In the genomic region with DNA sequence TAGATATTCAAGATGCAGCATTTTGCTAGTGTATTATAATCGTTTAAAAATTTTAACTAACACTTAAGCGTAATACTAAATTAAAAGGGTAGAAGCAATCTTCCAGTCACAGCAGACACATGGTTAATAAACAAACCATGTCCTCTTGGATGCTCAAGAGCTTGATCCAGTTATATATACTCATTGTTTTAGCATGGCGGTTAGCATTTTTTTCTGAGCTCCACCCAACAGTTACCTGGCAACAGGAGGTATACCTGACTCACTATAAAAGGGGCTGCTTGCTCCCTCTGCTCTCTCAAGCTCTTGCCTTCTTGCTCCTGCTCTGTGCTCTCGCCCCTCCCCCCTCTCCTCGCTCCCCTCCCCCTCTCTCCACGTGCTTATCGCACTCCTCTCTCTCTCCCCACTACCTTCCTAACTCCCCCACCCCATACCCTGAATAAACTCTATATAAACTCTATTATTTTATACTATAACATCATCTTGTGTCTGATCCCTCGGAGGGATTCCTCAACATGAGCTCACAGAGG, we compare ENCODE assay signal across 21 mouse cellular contexts.
DNase-seq lines count a peak whose midpoint lies in the region; ATAC-seq lines count a peak whose summit lies in the region.
"Had no signal": no experiment of that assay in that cellular context is flagged by ENCODE, and none has a peak within 500 bp of the region (broad histone marks: within the 10 kb centered on the region; RNA-seq: fewer than 3 reads in every experiment).

No protein-coding gene starts in this region.

- no peak overlapping the region for H3K4me2 ChIP-seq in forebrain, embryonic 11.5 days (ENCODE audit: low read depth, low read length, severe bottlenecking)
- H3K4me2 ChIP-seq in neural tube, embryonic 13.5 days, result no peak overlapping the region
- H3K4me2 ChIP-seq in neural tube, embryonic 15.5 days, result no peak overlapping the region
- no peak overlapping the region for H3K4me2 ChIP-seq in hindbrain, embryonic 12.5 days (replicated peaks)
- no peak overlapping the region for H3K4me2 ChIP-seq in midbrain, embryonic 13.5 days (replicated peaks)
- H3K4me2 ChIP-seq: embryonic facial prominence, embryonic 15.5 days; heart, embryonic 13.5 days; limb, embryonic 12.5 days; liver, embryonic 12.5 days had no signal

- no peaks in the 10 kb centered on the region for H3K9me3 ChIP-seq in forebrain, embryonic 11.5 days (ENCODE audit: control insufficient read depth, low read length)
- no peaks in the 10 kb centered on the region for H3K9me3 ChIP-seq in forebrain, embryonic 10.5 days
- no peaks in the 10 kb centered on the region for H3K9me3 ChIP-seq in neural tube, embryonic 13.5 days
- no peaks in the 10 kb centered on the region for H3K9me3 ChIP-seq in neural tube, embryonic 15.5 days (replicated peaks)
- H3K9me3 ChIP-seq in hindbrain, embryonic 12.5 days (replicated peaks), result no peaks in the 10 kb centered on the region
- no peaks in the 10 kb centered on the region for H3K9me3 ChIP-seq in midbrain, embryonic 13.5 days
- H3K9me3 ChIP-seq: embryonic facial prominence, embryonic 15.5 days; G1E; heart, embryonic 13.5 days; limb, embryonic 12.5 days; liver, embryonic 12.5 days had no signal

- no peak overlapping the region for H3K9ac ChIP-seq in forebrain, embryonic 11.5 days (ENCODE audit: low read length)
- no peak overlapping the region for H3K9ac ChIP-seq in neural tube, embryonic 13.5 days
- no peak overlapping the region for H3K9ac ChIP-seq in neural tube, embryonic 15.5 days (replicated peaks)
- no peak overlapping the region for H3K9ac ChIP-seq in hindbrain, embryonic 12.5 days
- H3K9ac ChIP-seq in midbrain, embryonic 13.5 days (replicated peaks), result no peak overlapping the region
- H3K9ac ChIP-seq: embryonic facial prominence, embryonic 15.5 days; heart, embryonic 13.5 days; limb, embryonic 12.5 days; liver, embryonic 12.5 days had no signal

- no peaks in the 10 kb centered on the region for H3K27me3 ChIP-seq in forebrain, embryonic 11.5 days (ENCODE audit: control insufficient read depth, insufficient read depth, low read length)
- H3K27me3 ChIP-seq in forebrain, embryonic 10.5 days (ENCODE audit: poor library complexity, severe bottlenecking), result no peaks in the 10 kb centered on the region
- H3K27me3 ChIP-seq in neural tube, embryonic 13.5 days, result no peaks in the 10 kb centered on the region
- H3K27me3 ChIP-seq in neural tube, embryonic 15.5 days (replicated peaks), result no peaks in the 10 kb centered on the region
- H3K27me3 ChIP-seq in hindbrain, embryonic 12.5 days, result no peaks in the 10 kb centered on the region
- H3K27me3 ChIP-seq in midbrain, embryonic 13.5 days, result peaks cover 12% of the 10 kb centered on the region
- H3K27me3 ChIP-seq: embryonic facial prominence, embryonic 15.5 days; heart, embryonic 13.5 days; limb, embryonic 12.5 days; liver, embryonic 12.5 days had no signal

- DNase-seq in forebrain, embryonic 11.5 days (ENCODE audit: low spot score), result no peak
- no peak for DNase-seq in forebrain, embryonic 10.5 days (ENCODE audit: extremely low spot score, low spot score)
- DNase-seq in right cerebral cortex, postnatal 14 days, result no peak
- DNase-seq in urinary bladder, postnatal 14 days (ENCODE audit: low spot score), result no peak
- DNase-seq: adrenal gland, postnatal 14 days; cerebellum, adult 11 months; cerebellum, postnatal 14 days; kidney, adult 9 months; kidney, postnatal 36 days; layer of hippocampus, adult 9-11 months; right cerebral cortex, postnatal 4 days had no signal

- H3K4me1 ChIP-seq in forebrain, embryonic 11.5 days (replicated peaks; ENCODE audit: control insufficient read depth, insufficient read depth, low read length), result no peaks in the 10 kb centered on the region
- H3K4me1 ChIP-seq in forebrain, embryonic 10.5 days, result peaks cover 27% of the 10 kb centered on the region
- H3K4me1 ChIP-seq in neural tube, embryonic 13.5 days (replicated peaks), result no peaks in the 10 kb centered on the region
- no peaks in the 10 kb centered on the region for H3K4me1 ChIP-seq in neural tube, embryonic 15.5 days
- 0 out of 2 replicates have a peak, but pooled peaks cover 4% of the 10 kb centered on the region for H3K4me1 ChIP-seq in hindbrain, embryonic 12.5 days
- H3K4me1 ChIP-seq in midbrain, embryonic 13.5 days (replicated peaks), result peaks cover 29% of the 10 kb centered on the region
- H3K4me1 ChIP-seq: embryonic facial prominence, embryonic 15.5 days; heart, embryonic 13.5 days; limb, embryonic 12.5 days; liver, embryonic 12.5 days had no signal

- H3K27ac ChIP-seq in forebrain, embryonic 11.5 days (ENCODE audit: low read depth, low read length), result no peak overlapping the region
- no peak overlapping the region for H3K27ac ChIP-seq in forebrain, embryonic 10.5 days
- no peak overlapping the region for H3K27ac ChIP-seq in neural tube, embryonic 13.5 days (replicated peaks)
- no peak overlapping the region for H3K27ac ChIP-seq in neural tube, embryonic 15.5 days (replicated peaks)
- no peak overlapping the region for H3K27ac ChIP-seq in hindbrain, embryonic 12.5 days
- H3K27ac ChIP-seq in midbrain, embryonic 13.5 days, result no peak overlapping the region
- H3K27ac ChIP-seq: embryonic facial prominence, embryonic 15.5 days; heart, embryonic 13.5 days; limb, embryonic 12.5 days; liver, embryonic 12.5 days had no signal

- WGBS in forebrain, embryonic 11.5 days, result 39% methylated on average over 8 of the region's 8 CpGs
- WGBS in forebrain, embryonic 10.5 days, result 47% methylated on average over 7 of the region's 8 CpGs
- WGBS in neural tube, embryonic 13.5 days, result 48% methylated on average over 8 of the region's 8 CpGs
- 58% methylated on average over 8 of the region's 8 CpGs for WGBS in neural tube, embryonic 15.5 days
- WGBS in hindbrain, embryonic 12.5 days, result 41% methylated on average over 8 of the region's 8 CpGs
- WGBS in midbrain, embryonic 13.5 days, result 38% methylated on average over 8 of the region's 8 CpGs

- peak; percentile 60 for ATAC-seq in forebrain, embryonic 11.5 days (replicated peaks; ENCODE audit: low FRiP score)
- peak; percentile 43; the same call in 1 of the 2 replicates for ATAC-seq in neural tube, embryonic 13.5 days (ENCODE audit: low read depth)
- ATAC-seq in neural tube, embryonic 15.5 days (ENCODE audit: low FRiP score), result no peak
- peak; percentile 17; the same call in 1 of the 2 replicates for ATAC-seq in hindbrain, embryonic 12.5 days (ENCODE audit: low FRiP score)
- peak; percentile 49 for ATAC-seq in midbrain, embryonic 13.5 days
- ATAC-seq: CD4-positive, CD25-positive, alpha-beta regulatory T cell, adult 4 months; liver, embryonic 12.5 days had no signal

- H3K4me3 ChIP-seq in forebrain, embryonic 11.5 days (ENCODE audit: low read depth, low read length), result no peak overlapping the region
- H3K4me3 ChIP-seq in forebrain, embryonic 10.5 days, result no peak overlapping the region
- H3K4me3 ChIP-seq in neural tube, embryonic 13.5 days, result no peak overlapping the region
- no peak overlapping the region for H3K4me3 ChIP-seq in neural tube, embryonic 15.5 days (replicated peaks)
- H3K4me3 ChIP-seq in hindbrain, embryonic 12.5 days, result no peak overlapping the region
- no peak overlapping the region for H3K4me3 ChIP-seq in midbrain, embryonic 13.5 days (replicated peaks)
- H3K4me3 ChIP-seq: embryonic facial prominence, embryonic 15.5 days; heart, embryonic 13.5 days; limb, embryonic 12.5 days; liver, embryonic 12.5 days had no signal

- H3K36me3 ChIP-seq in forebrain, embryonic 11.5 days (ENCODE audit: control insufficient read depth, insufficient read depth, low read length), result no peaks in the 10 kb centered on the region
- no peaks in the 10 kb centered on the region for H3K36me3 ChIP-seq in forebrain, embryonic 10.5 days (replicated peaks)
- no peaks in the 10 kb centered on the region for H3K36me3 ChIP-seq in neural tube, embryonic 13.5 days
- no peaks in the 10 kb centered on the region for H3K36me3 ChIP-seq in neural tube, embryonic 15.5 days
- H3K36me3 ChIP-seq in hindbrain, embryonic 12.5 days, result no peaks in the 10 kb centered on the region
- H3K36me3 ChIP-seq in midbrain, embryonic 13.5 days, result no peaks in the 10 kb centered on the region
- H3K36me3 ChIP-seq: embryonic facial prominence, embryonic 15.5 days; G1E; heart, embryonic 13.5 days; limb, embryonic 12.5 days; liver, embryonic 12.5 days had no signal
